Mouse (Mus musculus): ENCODE results near the gene Kdm6b. TPM values are rescaled to one million over a fixed set of nuclear protein-coding genes. Genes with fewer than 3 reads are reported as not detected.
A peak's percentile ranks its signal among the peaks of the same experiment; 100 is the strongest.

The Kdm6b gene
- total RNA-seq, 1 experiment from 2014 or later = 61.3 TPM

DNA sequence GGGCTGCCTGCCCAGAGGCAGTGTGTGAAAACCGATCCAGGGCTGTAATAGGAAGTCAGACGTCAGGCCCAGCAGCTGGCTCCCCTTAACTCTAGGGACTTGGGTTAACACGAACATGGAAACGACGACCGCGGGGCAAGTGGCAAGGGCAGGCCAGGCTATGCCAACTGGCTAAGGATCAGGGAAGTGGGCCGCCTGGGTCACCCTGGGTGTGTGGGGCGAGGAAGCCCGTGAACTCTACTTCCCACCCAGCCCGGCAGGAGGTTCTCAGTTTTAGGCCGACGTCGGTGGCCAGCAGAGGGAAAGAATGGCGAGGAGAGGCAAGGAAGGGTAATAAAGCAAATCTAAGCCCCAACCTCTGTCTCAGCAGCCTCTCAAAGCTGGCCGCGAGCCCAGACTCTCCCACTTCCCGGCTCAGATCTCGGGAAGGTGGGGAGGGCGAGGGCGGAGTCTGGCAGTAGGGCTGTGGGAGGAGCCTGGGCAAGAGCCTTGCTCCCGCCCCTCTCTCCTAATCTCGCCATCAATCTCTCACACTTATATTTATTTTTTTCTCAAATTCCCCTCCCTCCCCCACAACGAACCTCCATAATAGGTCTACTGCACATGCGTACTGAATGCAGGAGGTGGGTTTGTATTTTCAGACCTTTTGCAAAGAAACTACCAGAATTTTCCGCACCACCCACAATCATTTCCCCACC is 47.2 kb downstream of the Kdm6b start:
- DNase-seq = peak; percentile 98

DNA sequence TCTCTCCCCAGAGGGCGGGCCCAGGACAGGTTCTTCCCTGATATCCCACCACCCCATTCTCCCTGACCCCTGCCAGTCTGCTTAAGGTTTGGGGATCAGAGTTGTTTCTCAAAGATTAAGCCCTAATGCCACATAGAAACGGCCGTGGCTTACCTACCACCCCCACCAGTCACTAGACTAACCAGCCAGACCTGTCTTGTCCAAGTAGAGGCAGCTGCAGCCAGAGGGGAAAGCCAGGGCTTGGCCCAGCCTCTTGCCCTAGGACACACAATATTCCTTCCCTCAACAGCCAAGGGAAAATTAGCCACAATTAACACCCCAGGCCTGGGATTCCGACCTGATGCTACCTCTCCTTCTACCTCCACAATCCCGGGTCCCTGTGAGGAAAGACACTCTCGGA is 47.8 kb downstream of the Kdm6b start:
- DNase-seq = no peak

DNA sequence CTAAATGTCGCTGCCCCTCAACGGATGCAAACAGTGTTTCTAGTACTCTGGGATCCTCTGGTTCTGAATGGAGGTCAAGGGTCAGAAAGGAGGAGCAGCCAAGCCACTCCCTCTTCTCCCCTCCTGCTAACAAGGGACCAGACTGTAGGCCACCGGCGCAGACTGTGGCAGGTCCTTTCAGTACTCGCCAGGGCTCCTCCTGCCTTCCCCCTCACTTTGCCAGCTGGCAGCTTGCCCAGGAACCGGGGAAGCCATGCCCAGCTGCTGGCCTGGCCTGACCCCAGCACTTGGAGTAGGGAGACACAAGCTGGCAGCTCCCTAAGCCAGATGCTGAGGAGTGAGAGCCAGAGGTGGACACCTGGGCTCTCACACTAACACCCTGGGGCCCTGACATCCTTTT is 48.6 kb downstream of the Kdm6b start:
- DNase-seq = peak; percentile 99

DNA sequence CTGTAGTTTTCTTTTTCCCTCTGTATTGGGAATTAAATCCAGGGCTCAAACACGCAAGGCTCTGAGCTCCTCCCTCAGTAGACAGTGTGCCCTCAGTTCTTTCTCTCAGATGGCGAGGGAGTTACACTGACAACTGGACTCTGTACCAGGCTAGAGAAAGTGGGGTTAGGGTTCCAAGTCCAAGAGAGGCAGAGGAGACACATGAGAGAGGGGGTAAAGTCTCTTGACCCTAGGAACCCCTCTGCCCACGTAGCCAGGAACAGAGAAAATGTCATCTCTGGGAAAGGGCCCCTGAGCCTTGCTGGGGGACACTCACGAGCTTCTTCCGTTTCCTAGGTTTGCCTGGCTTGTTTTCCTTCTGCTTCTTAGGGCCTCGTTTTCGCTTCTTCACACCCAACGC is 49.1 kb downstream of the Kdm6b start:
- no peak for DNase-seq

DNA sequence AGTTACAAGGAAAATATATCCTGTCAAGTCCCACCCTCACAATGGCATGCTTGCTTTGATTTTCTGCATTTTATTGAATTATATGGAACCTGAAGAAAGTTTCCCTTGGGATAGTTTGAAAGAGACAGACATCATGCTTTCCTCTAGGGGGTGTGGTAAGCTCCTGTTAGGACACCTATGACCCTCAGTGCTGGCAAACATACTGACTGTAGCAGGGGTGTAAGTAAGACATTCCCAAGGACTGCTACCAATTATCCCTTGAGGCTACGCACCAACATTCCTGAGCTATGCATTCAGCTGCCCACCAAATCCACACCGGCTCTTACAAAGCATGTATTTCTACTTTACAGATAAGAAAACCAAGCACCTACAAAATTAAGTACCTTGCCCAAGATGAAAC is 51.0 kb downstream of the Kdm6b start:
- DNase-seq = no peak

DNA sequence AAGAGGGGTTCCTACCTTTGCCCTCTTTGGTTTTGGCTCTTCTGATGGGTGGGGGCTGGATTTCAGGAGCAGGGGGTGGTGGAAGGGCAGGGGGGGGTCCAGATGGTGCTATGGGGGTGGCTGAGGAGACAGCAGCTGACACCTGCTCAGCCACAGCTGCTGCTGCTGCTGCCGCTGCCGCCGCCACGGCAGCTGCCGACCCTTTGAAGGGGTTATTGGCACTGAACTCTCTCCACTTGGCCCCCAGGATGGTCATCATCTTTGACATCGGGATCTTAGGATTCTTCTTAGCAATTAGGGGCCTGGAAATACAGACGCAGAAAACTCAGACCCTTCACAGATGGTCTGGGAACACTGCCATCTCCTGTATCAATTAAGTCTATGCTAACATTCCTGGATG is 51.5 kb downstream of the Kdm6b start:
- DNase-seq = no peak

DNA sequence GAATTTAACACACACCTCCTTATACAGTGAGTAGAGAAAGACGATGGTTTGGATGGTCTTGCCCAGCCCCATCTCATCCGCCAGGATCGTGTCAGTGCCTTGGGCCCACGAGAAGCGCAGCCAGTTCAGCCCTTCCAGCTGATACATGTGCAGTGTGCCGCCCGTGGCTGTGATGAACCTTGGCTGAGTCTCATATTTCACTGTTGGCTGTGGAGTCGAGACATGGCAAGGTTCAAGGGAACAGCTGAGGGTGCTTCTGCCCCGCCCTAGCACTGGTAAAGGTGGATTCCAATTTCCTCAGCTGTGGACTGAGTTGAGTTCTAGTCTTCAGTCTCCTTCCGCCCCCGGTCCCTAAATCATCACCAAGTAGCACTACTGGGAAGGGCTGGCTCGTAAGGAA is 55.8 kb downstream of the Kdm6b start:
- DNase-seq = no peak

DNA sequence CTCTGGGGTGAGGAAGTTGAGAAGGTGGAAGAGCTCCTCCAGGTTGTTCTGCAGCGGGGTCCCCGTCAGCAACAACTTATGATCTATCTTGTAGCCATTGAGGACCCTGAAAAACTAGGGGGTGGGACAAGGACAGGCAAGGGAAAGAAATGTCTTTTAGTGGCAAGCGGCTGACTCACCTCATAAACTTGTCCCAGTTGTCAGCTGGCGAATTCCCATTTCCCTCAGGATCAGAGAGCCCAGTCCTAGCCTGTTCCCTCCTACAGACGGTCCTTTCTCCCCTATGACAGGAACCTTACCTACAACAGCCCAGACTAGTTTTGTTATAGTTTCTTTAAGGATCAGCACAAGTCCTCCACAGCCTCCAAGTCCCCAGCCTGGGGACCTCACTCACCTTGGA is 56.9 kb downstream of the Kdm6b start:
- DNase-seq = no peak

Other genes with a start within 250 kb of the Kdm6b start
- 0.19 TPM in 1 of 2 replicates, not detected in the other for gene Alox8, start 215.8 kb downstream of the Kdm6b start, total RNA-seq (2021)
- gene Gucy2e, start 176.6 kb downstream of the Kdm6b start, total RNA-seq (2021) = not detected in 2 replicates
- 9.0 and 10.7 TPM in 2 replicates for gene Cntrob, start 89.9 kb downstream of the Kdm6b start, total RNA-seq (2021)
- 82.9 and 83.2 TPM in 2 replicates for gene Trappc1, start 89.7 kb downstream of the Kdm6b start, total RNA-seq (2021)
- 6.6 and 6.9 TPM in 2 replicates for gene Kcnab3, start 87.4 kb downstream of the Kdm6b start, total RNA-seq (2021)
- 4.1 and 5.4 TPM in 2 replicates for gene Rnf227, start 73.2 kb downstream of the Kdm6b start, total RNA-seq (2021)
- 109 and 118 TPM in 2 replicates for gene Chd3, start 44.3 kb downstream of the Kdm6b start, total RNA-seq (2021)
- 124 and 137 TPM in 2 replicates for gene Naa38, start 18.2 kb downstream of the Kdm6b start, total RNA-seq (2021)
- 34.2 and 42.6 TPM in 2 replicates for gene Cyb5d1, start 18.0 kb downstream of the Kdm6b start, total RNA-seq (2021)
- 29.5 and 30.2 TPM in 2 replicates for gene Tmem88, start 15.4 kb downstream of the Kdm6b start, total RNA-seq (2021)
- 0.22 and 0.49 TPM in 2 replicates for gene Dnah2, start 135.4 kb upstream of the Kdm6b start, total RNA-seq (2021)
- 1.5 and 2.0 TPM in 2 replicates for gene Efnb3, start 146.5 kb upstream of the Kdm6b start, total RNA-seq (2021)
- 9.2 and 10.1 TPM in 2 replicates for gene Wrap53, start 166.6 kb upstream of the Kdm6b start, total RNA-seq (2021)
- 66.4 and 78.4 TPM in 2 replicates for gene Trp53, start 166.7 kb upstream of the Kdm6b start, total RNA-seq (2021)
- 37.4 and 39.7 TPM in 2 replicates for gene Atp1b2, start 192.3 kb upstream of the Kdm6b start, total RNA-seq (2021)
- not detected in 2 replicates for gene Shbg, start 204.2 kb upstream of the Kdm6b start, total RNA-seq (2021)
- 7.9 and 8.2 TPM in 2 replicates for gene Sat2, start 208.3 kb upstream of the Kdm6b start, total RNA-seq (2021)
- gene Fxr2, start 219.3 kb upstream of the Kdm6b start, total RNA-seq (2021) = 75.5 and 84.3 TPM in 2 replicates
- gene Sox15, start 241.6 kb upstream of the Kdm6b start, total RNA-seq (2021) = 0.45 TPM in 1 of 2 replicates, not detected in the other
- 96.2 and 101 TPM in 2 replicates for gene Mpdu1, start 249.0 kb upstream of the Kdm6b start, total RNA-seq (2021)